Mouse (Mus musculus) hindbrain, embryonic 13.5 days (tissue): ENCODE measurements around the gene Grwd1. TPM values are rescaled to one million over a fixed set of nuclear protein-coding genes. Genes with fewer than 3 reads are reported as not detected.

Experiments
- ATAC-seq: fragments of 200-750 bp; cut with Nextera tagmentation; 2 replicates; pipeline ENCODE4 v1.8.0; 2017; ENCODE audit warnings: moderate TSS enrichment; ENCODE audit not compliant: low FRiP score
- H3K27ac ChIP-seq: fragments of 300-500 bp; sonication (generic); 2 replicates; pipeline ENCODE4 v1.5.1; 2015; ENCODE audit warnings: inconsistent platforms, mild to moderate bottlenecking, moderate library complexity
- H3K27me3 ChIP-seq: fragments of 300-500 bp; sonication (generic); 2 replicates; pipeline ENCODE4 v1.6.1; 2015; ENCODE audit warnings: mild to moderate bottlenecking, inconsistent platforms
- H3K36me3 ChIP-seq: fragments of 300-500 bp; sonication (generic); 2 replicates; pipeline ENCODE4 v1.6.1; 2015; ENCODE audit warnings: mild to moderate bottlenecking, inconsistent platforms
- H3K4me1 ChIP-seq: fragments of 300-500 bp; sonication (generic); replicated peaks from 2 replicates; pipeline ENCODE4 v1.6.1; 2015; ENCODE audit warnings: inconsistent platforms
- H3K4me2 ChIP-seq: fragments of 300-500 bp; sonication (generic); 2 replicates; pipeline ENCODE4 v1.6.1; 2015; ENCODE audit warnings: inconsistent platforms, mild to moderate bottlenecking, moderate library complexity
- H3K4me3 ChIP-seq: fragments of 300-500 bp; sonication (generic); 2 replicates; pipeline ENCODE4 v1.5.1; 2015; ENCODE audit warnings: mild to moderate bottlenecking, inconsistent platforms
- H3K9ac ChIP-seq: fragments of 300-500 bp; sonication (generic); 2 replicates; pipeline ENCODE4 v1.6.1; 2015; ENCODE audit warnings: mild to moderate bottlenecking, inconsistent platforms
- H3K9me3 ChIP-seq: fragments of 300-500 bp; sonication (generic); 2 replicates; pipeline ENCODE4 v1.6.1; 2016; ENCODE audit warnings: inconsistent platforms
- WGBS: fragments of 180-500 bp; shearing (Covaris S2); methylation state at CpG from one replicate; pipeline ENCODE4 v1.1.7; 2015; 5-methylcytosine and 5-hydroxymethylcytosine counted together
- polyA plus RNA-seq: library from polyadenylated mRNA; unstranded; fragments of >200 nt; fragmentation: Nextera tagmentation; extraction: Ambion mirVana; gene quantifications from 2 replicates; pipeline ENCODE4 v1.2.1, GENCODE M21; 2015

Grwd1 gene
- polyA plus RNA-seq, 1 experiment from 2014 or later = 37.5 TPM

- Histone ChIP-seq H3K27me3 (peaks cover 64% of the 10 kb centered on the region), H3K4me3 (no peak overlapping the region), H3K36me3 (peaks cover 90% of the 10 kb centered on the region), H3K4me2 (no peak overlapping the region), H3K4me1 (peaks cover 23% of the 10 kb centered on the region), H3K9me3 (no peaks in the 10 kb centered on the region), H3K9ac (peak overlapping the region; percentile 24; the same call in 1 of the 2 replicates), H3K27ac (no peak overlapping the region)
- no peak for ATAC-seq
- 95% methylated on average over 29 of the region's 29 CpGs for WGBS
Measured at GRCm38 (mm10) chr7:45794971-45795370, 35.8 kb downstream of the Grwd1 start.

DNA sequence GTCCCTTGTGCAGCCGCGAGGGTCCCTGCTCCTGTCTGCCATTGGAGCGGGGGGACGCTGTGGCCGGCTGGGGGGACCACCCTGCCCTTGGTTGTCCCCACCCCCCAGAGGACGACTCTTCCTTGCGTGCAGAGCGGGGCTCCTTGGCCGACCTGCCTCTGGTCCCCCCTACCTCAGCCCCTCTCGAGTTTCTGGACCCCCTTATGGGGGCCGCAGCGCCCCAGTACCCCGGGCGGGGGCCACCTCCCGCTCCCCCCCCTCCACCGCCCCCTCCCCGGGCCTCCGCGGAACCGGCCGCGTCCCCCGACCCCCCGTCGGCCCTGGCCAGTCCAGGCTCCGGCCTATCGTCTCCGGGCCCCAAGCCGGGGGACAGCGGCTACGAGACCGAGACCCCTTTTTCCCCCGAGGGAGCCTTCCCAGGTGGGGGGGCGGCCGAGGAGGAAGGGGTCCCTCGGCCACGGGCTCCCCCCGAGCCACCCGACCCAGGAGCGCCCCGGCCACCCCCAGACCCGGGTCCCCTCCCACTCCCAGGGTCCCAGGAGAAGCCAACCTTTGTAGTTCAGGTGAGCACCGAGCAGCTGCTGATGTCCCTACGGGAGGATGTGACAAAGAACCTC, 36.7 kb downstream of the Grwd1 start:
- Histone ChIP-seq H3K4me1 (peaks cover 23% of the 10 kb centered on the region), H3K9me3 (no peaks in the 10 kb centered on the region), H3K27me3 (peaks cover 63% of the 10 kb centered on the region), H3K4me2 (no peak overlapping the region), H3K36me3 (peaks cover 94% of the 10 kb centered on the region), H3K9ac (0 out of 2 replicates have a peak overlapping the region, but pooled peaks have one; percentile 5), H3K27ac (no peak overlapping the region), H3K4me3 (no peak overlapping the region)
- ATAC-seq = no peak
- WGBS = 86% methylated on average over 40 of the region's 44 CpGs

DNA sequence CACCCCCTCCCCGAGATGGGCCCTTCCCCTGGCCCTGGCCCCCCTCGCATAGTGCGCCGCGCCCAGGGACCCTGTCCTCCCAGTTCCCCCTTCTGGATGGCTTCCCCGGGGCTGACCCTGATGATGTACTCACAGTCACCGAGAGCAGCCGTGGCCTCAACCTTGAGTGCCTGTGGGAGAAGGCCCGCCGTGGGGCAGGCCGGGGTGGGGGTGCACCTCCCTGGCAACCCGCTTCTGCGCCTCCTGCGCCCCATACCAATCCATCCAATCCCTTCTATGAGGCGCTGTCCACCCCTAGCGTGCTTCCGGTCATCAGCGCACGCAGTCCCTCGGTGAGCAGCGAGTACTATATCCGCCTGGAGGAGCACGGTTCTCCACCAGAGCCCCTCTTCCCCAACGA, 37.5 kb downstream of the Grwd1 start:
- Histone ChIP-seq H3K9me3 (no peaks in the 10 kb centered on the region), H3K4me3 (no peak overlapping the region), H3K9ac (no peak overlapping the region), H3K4me1 (peaks cover 18% of the 10 kb centered on the region), H3K27ac (no peak overlapping the region), H3K4me2 (no peak overlapping the region), H3K36me3 (peaks cover 94% of the 10 kb centered on the region), H3K27me3 (peaks cover 57% of the 10 kb centered on the region)
- 86% methylated on average over 24 of the region's 24 CpGs for WGBS
- no peak for ATAC-seq

- H3K27ac ChIP-seq = no peak overlapping the region
- H3K4me2 ChIP-seq = no peak overlapping the region
- H3K27me3 ChIP-seq = peaks cover 44% of the 10 kb centered on the region
- peaks cover 99% of the 10 kb centered on the region for H3K36me3 ChIP-seq
- peaks cover 18% of the 10 kb centered on the region for H3K4me1 ChIP-seq
- H3K4me3 ChIP-seq = no peak overlapping the region
- 79% methylated on average over 17 of the region's 17 CpGs for WGBS
- H3K9ac ChIP-seq = no peak overlapping the region
- ATAC-seq = no peak
- H3K9me3 ChIP-seq = no peaks in the 10 kb centered on the region
Measured at GRCm38 (mm10) chr7:45791756-45792490, 38.8 kb downstream of the Grwd1 start.

- no peak for ATAC-seq
- H3K4me3 ChIP-seq = no peak overlapping the region
- no peak overlapping the region for H3K4me2 ChIP-seq
- H3K9ac ChIP-seq = no peak overlapping the region
- no peaks in the 10 kb centered on the region for H3K9me3 ChIP-seq
- H3K27me3 ChIP-seq = peaks cover 31% of the 10 kb centered on the region
- H3K36me3 ChIP-seq = peaks cover 87% of the 10 kb centered on the region
- H3K27ac ChIP-seq = no peak overlapping the region
- WGBS = 79% methylated on average over 6 of the region's 6 CpGs
- peaks cover 26% of the 10 kb centered on the region for H3K4me1 ChIP-seq
Measured at GRCm38 (mm10) chr7:45790721-45791120, 40.0 kb downstream of the Grwd1 start.

DNA sequence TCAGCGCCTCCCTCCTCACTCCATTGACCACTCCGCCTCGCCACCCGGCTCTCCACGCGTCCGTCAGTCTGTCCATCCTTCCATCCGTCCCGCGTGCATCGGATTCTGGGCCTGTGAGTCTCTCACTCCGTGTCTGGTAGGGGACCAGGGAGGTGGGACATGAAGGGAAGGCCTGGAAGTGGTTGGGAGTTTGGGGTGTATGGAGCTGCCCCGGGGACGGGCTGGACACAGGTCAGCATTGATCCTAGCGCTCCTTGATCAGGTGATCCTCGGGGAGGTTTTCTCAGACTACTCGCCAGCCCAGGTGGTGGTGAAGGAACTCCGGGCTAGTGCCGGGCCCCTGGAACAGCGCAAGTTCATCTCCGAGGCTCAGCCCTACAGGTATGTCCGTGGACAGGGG, 43.1 kb downstream of the Grwd1 start:
- ATAC-seq = no peak
- Histone ChIP-seq H3K27ac (no peak overlapping the region), H3K4me1 (peaks cover 42% of the 10 kb centered on the region), H3K27me3 (peaks cover 6% of the 10 kb centered on the region), H3K9me3 (no peaks in the 10 kb centered on the region), H3K36me3 (peaks cover 56% of the 10 kb centered on the region), H3K4me3 (peak overlapping the region; percentile 91), H3K4me2 (peak overlapping the region; percentile 94), H3K9ac (no peak overlapping the region)
- WGBS = 87% methylated on average over 22 of the region's 22 CpGs

- H3K4me1 ChIP-seq = peaks cover 42% of the 10 kb centered on the region
Measured at GRCm38 (mm10) chr7:45786661-45787413, 43.9 kb downstream of the Grwd1 start.

GRCm38 (mm10) chr7:45786136-45786578, 44.6 kb downstream of the Grwd1 start:
- Histone ChIP-seq H3K9ac (peak overlapping the region; percentile 98), H3K4me3 (peak overlapping the region; percentile 91), H3K9me3 (no peaks in the 10 kb centered on the region), H3K27ac (peak overlapping the region; percentile 99), H3K4me2 (peak overlapping the region; percentile 94), H3K4me1 (peaks cover 42% of the 10 kb centered on the region), H3K36me3 (peaks cover 42% of the 10 kb centered on the region), H3K27me3 (peaks cover 7% of the 10 kb centered on the region; the same call in 1 of the 2 replicates)
- peak; percentile 30 for ATAC-seq
- WGBS = 0% methylated on average over 14 of the region's 14 CpGs

More at GRCm38 (mm10) chr7:45786661-45787413, 43.9 kb downstream of the Grwd1 start:
- Histone ChIP-seq H3K4me2 (peak overlapping the region; percentile 94), H3K27ac (peak overlapping the region; percentile 99), H3K9ac (peak overlapping the region; percentile 98), H3K27me3 (peaks cover 7% of the 10 kb centered on the region; the same call in 1 of the 2 replicates), H3K4me3 (peak overlapping the region; percentile 91), H3K36me3 (peaks cover 48% of the 10 kb centered on the region), H3K9me3 (no peaks in the 10 kb centered on the region)
- 8% methylated on average over 17 of the region's 17 CpGs for WGBS
- ATAC-seq = 0 out of 2 replicates have a peak, but pooled peaks have one; percentile 14

- peak overlapping the region; percentile 98 for H3K9ac ChIP-seq
- peaks cover 7% of the 10 kb centered on the region; the same call in 1 of the 2 replicates for H3K27me3 ChIP-seq
- peak overlapping the region; percentile 94 for H3K4me2 ChIP-seq
- 0% methylated on average over 29 of the region's 42 CpGs for WGBS
- peaks cover 36% of the 10 kb centered on the region for H3K36me3 ChIP-seq
- peak overlapping the region; percentile 99 for H3K27ac ChIP-seq
- ATAC-seq = peak; percentile 0
- peak overlapping the region; percentile 91 for H3K4me3 ChIP-seq
- H3K9me3 ChIP-seq = no peaks in the 10 kb centered on the region
- H3K4me1 ChIP-seq = peaks cover 42% of the 10 kb centered on the region
Measured at GRCm38 (mm10) chr7:45785388-45786135, 45.2 kb downstream of the Grwd1 start.

- Histone ChIP-seq H3K4me2 (peak within 1 kb of the TSS; percentile 94), H3K9me3 (no peaks in the 10 kb centered on the region), H3K27ac (peak within 1 kb of the TSS; percentile 99), H3K36me3 (peaks cover 28% of the 10 kb centered on the region), H3K9ac (peak within 1 kb of the TSS; percentile 98), H3K4me3 (peak within 1 kb of the TSS; percentile 91), H3K27me3 (peaks cover 9% of the 10 kb centered on the region; the same call in 1 of the 2 replicates), H3K4me1 (peaks cover 42% of the 10 kb centered on the region)
- 14% methylated on average over 19 of the region's 20 CpGs for WGBS
- peak; percentile 73 for ATAC-seq
Measured at GRCm38 (mm10) chr7:45784524-45785372, 46.0 kb downstream of the Grwd1 start, which contains the start of gene Sult2b1. TSS of gene Sult2b1 (minus strand) at chr7:45784669.
